Mouse (Mus musculus) neural tube, embryonic 14.5 days (tissue): ENCODE measurements around the gene Sema6d. TPM values are rescaled to one million over a fixed set of nuclear protein-coding genes. Genes with fewer than 3 reads are reported as not detected.

Experiments
- ATAC-seq: fragments of 200-750 bp; cut with Nextera tagmentation; 2 replicates; pipeline ENCODE4 v1.8.0; 2017; ENCODE audit warnings: low read depth, mild to moderate bottlenecking, moderate TSS enrichment, moderate library complexity
- H3K27ac ChIP-seq: fragments of 300-500 bp; sonication (generic); 2 replicates; pipeline ENCODE4 v1.5.1; 2014; ENCODE audit warnings: low read depth, mild to moderate bottlenecking, control low read depth, low read length, moderate library complexity, mixed read lengths
- H3K27me3 ChIP-seq: fragments of 300-500 bp; sonication (generic); 2 replicates; pipeline ENCODE4 v1.6.1; 2014; ENCODE audit warnings: low read length; ENCODE audit not compliant: control insufficient read depth, insufficient read depth
- H3K36me3 ChIP-seq: fragments of 300-500 bp; sonication (generic); 2 replicates; pipeline ENCODE4 v1.6.1; 2014; ENCODE audit warnings: low read length, mixed read lengths; ENCODE audit not compliant: control insufficient read depth, insufficient read depth
- H3K4me1 ChIP-seq: fragments of 300-500 bp; sonication (generic); 2 replicates; pipeline ENCODE4 v1.6.1; 2014; ENCODE audit warnings: low read length; ENCODE audit not compliant: control insufficient read depth, insufficient read depth
- H3K4me2 ChIP-seq: fragments of 300-500 bp; sonication (generic); 2 replicates; pipeline ENCODE4 v1.6.1; 2014; ENCODE audit warnings: mild to moderate bottlenecking, low read depth, low read length, control low read depth
- H3K4me3 ChIP-seq: fragments of 300-500 bp; sonication (generic); 2 replicates; pipeline ENCODE4 v1.5.1; 2014; ENCODE audit warnings: low read depth, low read length, control low read depth, mixed read lengths
- H3K9ac ChIP-seq: fragments of 300-500 bp; sonication (generic); replicated peaks from 2 replicates; pipeline ENCODE4 v1.6.1; 2014; ENCODE audit warnings: low read depth, mild to moderate bottlenecking, control low read depth, low read length, mixed read lengths
- H3K9me3 ChIP-seq: fragments of 300-500 bp; sonication (generic); 2 replicates; pipeline ENCODE4 v1.6.1; 2016; ENCODE audit warnings: low read length; ENCODE audit not compliant: control insufficient read depth
- WGBS: fragments of 180-500 bp; shearing (Covaris S2); extraction: QIAGEN DNeasy Blood & Tissue Kit; methylation state at CpG from one replicate; pipeline ENCODE4 v1.1.7; 2014; 5-methylcytosine and 5-hydroxymethylcytosine counted together
- polyA plus RNA-seq: library from polyadenylated mRNA; unstranded; fragments of >200 nt; fragmentation: Nextera tagmentation; extraction: Ambion mirVana; gene quantifications from 2 replicates; pipeline ENCODE4 v1.2.1, GENCODE M21; 2014

Sema6d gene
- polyA plus RNA-seq, 1 experiment from 2014 or later, result 75.5 TPM

DNA sequence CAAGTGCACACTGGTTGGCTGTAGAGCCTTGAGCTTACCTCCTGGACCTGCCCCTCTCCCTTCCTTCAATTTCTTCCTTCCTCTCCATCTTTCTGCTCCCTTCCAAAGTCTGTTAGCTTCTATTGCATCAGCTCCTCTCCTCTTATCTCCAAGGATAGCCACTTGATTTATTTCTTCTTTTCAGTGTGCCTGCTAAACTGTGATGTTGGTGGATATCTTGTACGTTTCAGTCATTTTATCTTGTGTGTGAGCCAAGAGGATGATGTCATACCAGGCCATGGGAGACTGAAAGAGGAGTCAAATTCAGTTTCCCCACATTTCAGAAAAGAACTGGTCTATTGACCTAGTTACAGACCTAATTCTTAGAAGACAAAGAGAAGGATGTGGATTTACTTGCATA is 153.8 kb downstream of the Sema6d start:
- Histone ChIP-seq H3K4me1 (no peaks in the 10 kb centered on the region), H3K9ac (no peak overlapping the region), H3K36me3 (no peaks in the 10 kb centered on the region), H3K27ac (no peak overlapping the region), H3K4me3 (no peak overlapping the region), H3K4me2 (no peak overlapping the region), H3K9me3 (no peaks in the 10 kb centered on the region), H3K27me3 (no peaks in the 10 kb centered on the region)
- no peak for ATAC-seq
- 43% methylated on average over 1 of the region's 1 CpGs for WGBS

GRCm38 (mm10) chr2:124244543-124245245 is 154.9 kb downstream of the Sema6d start:
- H3K27me3 ChIP-seq, result no peaks in the 10 kb centered on the region
- no peaks in the 10 kb centered on the region for H3K36me3 ChIP-seq
- ATAC-seq, result no peak
- no peak overlapping the region for H3K4me3 ChIP-seq
- no peak overlapping the region for H3K9ac ChIP-seq
- no peak overlapping the region for H3K4me2 ChIP-seq
- H3K4me1 ChIP-seq, result no peaks in the 10 kb centered on the region
- H3K9me3 ChIP-seq, result no peaks in the 10 kb centered on the region
- H3K27ac ChIP-seq, result no peak overlapping the region
- WGBS, result 46% methylated on average over 4 of the region's 4 CpGs

DNA sequence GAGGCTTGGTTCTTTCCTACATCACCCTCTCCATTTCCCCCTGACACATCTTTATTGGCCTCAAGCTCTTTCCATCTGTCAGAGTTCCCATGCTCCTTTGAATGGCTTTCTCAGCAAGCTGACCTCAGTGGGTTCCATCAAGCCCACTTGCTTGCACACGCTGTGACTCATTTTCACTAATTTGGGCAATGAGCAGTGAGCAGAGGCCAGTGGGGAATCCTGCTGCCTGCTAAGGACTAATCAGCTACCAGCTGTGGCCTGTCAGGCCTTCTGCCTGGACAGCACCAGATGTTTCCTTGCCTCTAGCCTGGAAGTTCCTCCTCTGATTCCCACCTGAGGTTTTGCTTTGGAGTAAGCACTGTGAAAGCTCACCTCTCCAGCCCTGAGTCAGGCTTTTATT is 168.3 kb downstream of the Sema6d start:
- Histone ChIP-seq H3K27ac (no peak overlapping the region; the same call in 1 of the 2 replicates), H3K9ac (no peak overlapping the region), H3K4me1 (no peaks in the 10 kb centered on the region), H3K36me3 (no peaks in the 10 kb centered on the region), H3K4me3 (no peak overlapping the region), H3K9me3 (no peaks in the 10 kb centered on the region), H3K4me2 (no peak overlapping the region), H3K27me3 (no peaks in the 10 kb centered on the region)
- WGBS, result 43% methylated on average over 1 of the region's 1 CpGs
- ATAC-seq, result no peak

DNA sequence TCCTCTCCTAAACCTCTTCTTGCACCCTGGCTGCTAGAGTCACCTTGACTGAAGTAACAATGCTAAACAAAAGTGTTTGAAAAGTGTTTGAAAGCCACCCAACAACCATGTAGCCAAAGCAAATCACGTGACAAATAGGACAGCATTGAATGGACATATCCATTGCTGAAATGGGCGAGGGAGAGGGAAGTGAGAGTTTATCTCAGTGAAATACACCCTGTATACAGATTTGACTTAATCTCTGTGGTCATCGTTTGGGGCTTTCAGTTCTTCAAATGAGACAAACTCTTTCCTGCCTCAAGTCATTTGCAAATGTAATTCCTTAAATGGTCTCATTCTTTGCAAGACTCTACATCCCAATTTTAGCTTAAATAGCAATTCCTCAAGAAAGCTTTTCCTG is 174.5 kb downstream of the Sema6d start:
- Histone ChIP-seq H3K36me3 (no peaks in the 10 kb centered on the region), H3K9me3 (no peaks in the 10 kb centered on the region), H3K27me3 (no peaks in the 10 kb centered on the region), H3K4me3 (no peak overlapping the region), H3K27ac (no peak overlapping the region), H3K4me2 (no peak overlapping the region), H3K4me1 (no peaks in the 10 kb centered on the region), H3K9ac (no peak overlapping the region)
- no peak for ATAC-seq
- WGBS, result 83% methylated on average over 3 of the region's 3 CpGs

- no peaks in the 10 kb centered on the region for H3K9me3 ChIP-seq
- 84% methylated on average over 6 of the region's 6 CpGs for WGBS
- no peak overlapping the region for H3K4me3 ChIP-seq
- H3K4me2 ChIP-seq, result no peak overlapping the region
- H3K36me3 ChIP-seq, result no peaks in the 10 kb centered on the region
- no peaks in the 10 kb centered on the region for H3K4me1 ChIP-seq
- no peak overlapping the region for H3K27ac ChIP-seq
- no peak overlapping the region for H3K9ac ChIP-seq
- no peak for ATAC-seq
- H3K27me3 ChIP-seq, result no peaks in the 10 kb centered on the region
These were observed 181.4 kb downstream of the Sema6d start for GRCm38 (mm10) chr2:124271156-124271555.

- Histone ChIP-seq H3K36me3 (no peaks in the 10 kb centered on the region), H3K27ac (no peak overlapping the region), H3K27me3 (no peaks in the 10 kb centered on the region), H3K9ac (no peak overlapping the region), H3K4me3 (no peak overlapping the region), H3K4me1 (no peaks in the 10 kb centered on the region), H3K9me3 (no peaks in the 10 kb centered on the region), H3K4me2 (no peak overlapping the region)
- peak; percentile 41; the same call in 1 of the 2 replicates for ATAC-seq
- WGBS, result 20% methylated on average over 1 of the region's 1 CpGs
These were observed 187.7 kb downstream of the Sema6d start for GRCm38 (mm10) chr2:124277492-124277891.

DNA sequence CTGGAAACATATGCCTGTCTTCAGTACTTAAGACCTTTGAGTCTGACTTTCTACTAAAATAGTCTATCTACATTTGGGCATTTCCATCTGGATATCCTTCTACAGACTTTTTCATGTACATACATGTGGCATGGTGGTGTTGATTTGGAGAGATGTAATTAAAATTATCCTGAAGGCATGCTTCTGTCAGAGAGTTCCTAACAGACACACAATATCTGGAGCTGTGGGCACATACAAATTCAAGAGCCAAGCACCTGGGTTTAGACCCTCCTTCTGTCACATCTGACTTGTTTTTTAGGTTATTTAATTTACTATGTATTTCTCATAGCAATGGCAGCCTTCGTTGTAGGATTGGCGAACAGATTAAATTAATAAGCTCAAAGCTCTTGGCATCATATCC is 195.3 kb downstream of the Sema6d start:
- no peak overlapping the region for H3K4me3 ChIP-seq
- no peak overlapping the region for H3K27ac ChIP-seq
- no peaks in the 10 kb centered on the region for H3K4me1 ChIP-seq
- H3K36me3 ChIP-seq, result no peaks in the 10 kb centered on the region
- no peak overlapping the region for H3K9ac ChIP-seq
- no peaks in the 10 kb centered on the region for H3K9me3 ChIP-seq
- no peaks in the 10 kb centered on the region for H3K27me3 ChIP-seq
- WGBS, result 88% methylated on average over 2 of the region's 2 CpGs
- no peak overlapping the region for H3K4me2 ChIP-seq
- ATAC-seq, result no peak

DNA sequence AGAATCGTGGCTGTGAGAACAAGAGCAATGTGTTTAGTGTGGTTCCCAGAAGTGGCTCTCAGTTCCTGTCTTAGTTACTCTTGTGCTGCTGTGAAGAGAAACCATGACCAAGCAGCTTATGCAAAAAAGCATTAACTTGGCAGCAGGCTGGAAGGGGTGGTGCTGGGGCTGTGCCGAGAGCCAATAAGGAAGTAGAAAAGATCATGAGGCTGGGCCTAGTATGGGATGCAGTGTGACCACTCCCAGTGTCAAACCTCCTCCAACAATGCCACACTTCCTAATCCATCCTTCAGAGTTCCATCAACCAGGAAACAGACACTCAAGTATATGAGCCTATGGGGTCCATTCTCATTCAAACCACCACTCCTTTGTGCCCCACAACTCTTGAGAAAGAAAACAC is 199.6 kb downstream of the Sema6d start:
- no peak overlapping the region for H3K9ac ChIP-seq
- no peaks in the 10 kb centered on the region for H3K9me3 ChIP-seq
- H3K4me3 ChIP-seq, result no peak overlapping the region
- H3K27ac ChIP-seq, result no peak overlapping the region
- no peak for ATAC-seq
- no peaks in the 10 kb centered on the region for H3K36me3 ChIP-seq
- H3K4me2 ChIP-seq, result no peak overlapping the region
- WGBS, result 89% methylated on average over 2 of the region's 2 CpGs
- H3K27me3 ChIP-seq, result no peaks in the 10 kb centered on the region
- H3K4me1 ChIP-seq, result no peaks in the 10 kb centered on the region

DNA sequence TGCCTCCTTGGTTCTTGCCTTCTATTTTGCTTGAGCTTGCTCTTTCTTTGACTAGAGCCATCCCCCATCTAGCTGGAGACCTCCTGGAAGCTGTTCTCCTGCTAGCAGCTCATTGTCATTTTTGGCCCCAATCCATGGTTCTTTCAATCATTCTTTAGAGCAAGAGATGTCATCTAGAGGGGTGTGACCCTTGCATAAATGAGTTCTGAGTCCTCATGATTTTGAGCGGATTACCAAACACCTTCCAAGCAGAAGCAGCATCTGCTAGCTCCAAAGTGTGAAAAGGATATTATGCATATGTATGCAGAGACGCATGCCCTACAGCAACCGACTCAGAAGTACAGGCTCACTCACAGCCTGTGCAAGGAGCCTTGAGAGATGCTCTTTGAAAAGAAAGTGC is 201.4 kb downstream of the Sema6d start:
- H3K9ac ChIP-seq, result no peak overlapping the region
- no peak overlapping the region for H3K4me3 ChIP-seq
- H3K27me3 ChIP-seq, result no peaks in the 10 kb centered on the region
- H3K9me3 ChIP-seq, result no peaks in the 10 kb centered on the region
- H3K36me3 ChIP-seq, result no peaks in the 10 kb centered on the region
- no peaks in the 10 kb centered on the region for H3K4me1 ChIP-seq
- WGBS, result 86% methylated on average over 3 of the region's 3 CpGs
- H3K27ac ChIP-seq, result no peak overlapping the region
- no peak overlapping the region for H3K4me2 ChIP-seq
- ATAC-seq, result no peak
